Mouse (Mus musculus) adrenal gland (tissue): ENCODE measurements around the gene Gm17067.
"Not testable (repeated sequence)": the region's sequence is repeated elsewhere in the genome, so short reads cannot be mapped to it uniquely, and the experiment has no call there.

Experiments used
- intact Hi-C: fragments of 180-260 bp; cut with DNase I; formaldehyde crosslinking; loops from one replicate; pipeline ENCODE4 v1.15.1; 2025
- long read RNA-seq, 2 experiments: library from polyadenylated mRNA; unstranded; transcript quantifications; one replicate each; pipeline ENCODE4 v2.0.0; 2020; ENCODE audit warnings: borderline replicate concordance in 1 of 2; ENCODE audit not compliant: insufficient replicate concordance in 1 of 2

Gm17067 gene
- long read RNA-seq, experiment 1: 0 reads
- long read RNA-seq, experiment 2: 0 reads

- intact Hi-C loops: not testable (repeated sequence)
These were observed at the start of gene Gm17067 for GRCm38 (mm10) chr7:42726917-42727316. TSS of gene Gm17067 (minus strand) at chr7:42727017.

- intact Hi-C loops: no loop called here
These were observed 23.0 kb upstream of the Gm17067 start for GRCm38 (mm10) chr7:42749836-42750235.

- intact Hi-C loops: loop anchor here (10.0 kb wide), 1 partner anchor 126 kb away; the partner anchor contains the start of gene Gm2381
These were observed 11.9 kb upstream of the Gm17067 start for GRCm38 (mm10) chr7:42738536-42739210.

GRCm38 (mm10) chr7:42693251-42693650, 33.6 kb downstream of the Gm17067 start:
- intact Hi-C loops: not testable (repeated sequence)

- intact Hi-C loops: not testable (repeated sequence)
These were observed 34.3 kb downstream of the Gm17067 start, which contains the start of gene Zfp975 for GRCm38 (mm10) chr7:42692362-42693158. TSS of gene Zfp975 (minus strand) at chr7:42692742.

- intact Hi-C loops: not testable (repeated sequence)
These were observed 46.7 kb downstream of the Gm17067 start for GRCm38 (mm10) chr7:42680081-42680480.

- intact Hi-C loops: not testable (repeated sequence)
These were observed 47.2 kb downstream of the Gm17067 start for GRCm38 (mm10) chr7:42679646-42680045.

- intact Hi-C loops: not testable (repeated sequence)
These were observed 66.7 kb downstream of the Gm17067 start for GRCm38 (mm10) chr7:42660140-42660539.
